Mouse (Mus musculus) small intestine, adult 2 months (tissue): ENCODE measurements around the gene Kirrel3.

Experiments used
- CTCF ChIP-seq: fragments of 200-500 bp; IDR thresholded peaks from 2 replicates; pipeline ENCODE4 v1.5.1; 2012; ENCODE audit warnings: low read depth, mild to moderate bottlenecking, control low read depth, inconsistent platforms, low read length, moderate library complexity, mixed read lengths; ENCODE audit not compliant: insufficient replicate concordance, insufficient read length; ENCODE audit errors: extremely low read depth
- POLR2A ChIP-seq: fragments of 200-500 bp; IDR thresholded peaks from 2 replicates; pipeline ENCODE4 v1.6.1; 2012; ENCODE audit warnings: low read depth, mild to moderate bottlenecking, control low read depth, inconsistent platforms, low read length, moderate library complexity

GRCm38 (mm10) chr9:34901888-34902287 is 416.2 kb downstream of the Kirrel3 start:
- TF ChIP-seq CTCF = no peak
- no peak for TF ChIP-seq POLR2A
